Mouse (Mus musculus) monocyte, adult 5-6 weeks (primary cell): ENCODE measurements at regions not wholly inside any gene's neighbourhood (a gene's known extent, or its start where the extent isn't known, plus 50 kb on each side); places are given as distances from the start of the nearest gene placed in this dataset.
A peak's percentile ranks its signal among the peaks of the same experiment; 100 is the strongest.

Experiments
- ATAC-seq: fragments of 153-309, 156-312 bp; replicated peaks from 2 replicates; pipeline ENCODE4 v1.8.0; 2017; ENCODE audit warnings: mild to moderate bottlenecking; ENCODE audit not compliant: low TSS enrichment, insufficient number of reproducible peaks, severe bottlenecking, poor library complexity, low FRiP score

DNA sequence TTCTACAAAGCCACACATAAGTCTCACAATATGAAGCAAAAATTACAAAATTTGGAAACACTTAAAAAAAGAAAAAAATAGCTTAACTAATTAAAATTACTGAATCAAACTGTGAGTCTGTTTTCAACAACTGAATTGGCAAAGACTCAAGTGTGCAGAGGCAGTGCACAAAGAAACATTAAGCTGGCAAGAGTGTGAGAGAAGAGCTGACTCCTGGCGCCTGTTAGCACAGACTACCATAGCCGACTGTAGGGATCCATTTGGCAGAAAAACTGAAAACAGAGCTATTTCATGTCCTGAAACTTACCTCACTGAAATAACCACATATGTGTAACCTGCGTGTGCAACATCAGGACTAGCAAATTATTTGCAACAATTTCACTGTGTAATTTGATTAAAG lies 746.4 kb upstream of the Cypt12 start:
- no peak for ATAC-seq

DNA sequence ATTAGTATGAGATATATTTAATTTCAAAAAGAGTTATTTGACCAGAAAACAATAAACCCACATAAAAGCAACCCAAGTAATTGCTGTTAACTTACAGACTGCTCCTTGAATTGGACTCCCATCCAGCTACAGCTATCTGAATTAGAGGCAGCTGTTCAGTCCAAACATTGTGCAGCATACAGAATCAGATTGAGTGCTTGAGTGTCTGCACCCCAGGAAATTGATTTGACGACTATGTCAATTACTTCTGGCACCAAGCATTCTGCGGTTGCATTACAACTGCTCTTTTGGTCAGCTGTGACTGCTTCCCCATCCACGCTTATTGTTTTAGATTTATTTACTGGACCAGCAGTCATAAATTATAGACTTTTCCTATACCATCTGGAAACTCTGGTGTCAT lies 734.2 kb upstream of the Cypt12 start:
- ATAC-seq, result no peak

DNA sequence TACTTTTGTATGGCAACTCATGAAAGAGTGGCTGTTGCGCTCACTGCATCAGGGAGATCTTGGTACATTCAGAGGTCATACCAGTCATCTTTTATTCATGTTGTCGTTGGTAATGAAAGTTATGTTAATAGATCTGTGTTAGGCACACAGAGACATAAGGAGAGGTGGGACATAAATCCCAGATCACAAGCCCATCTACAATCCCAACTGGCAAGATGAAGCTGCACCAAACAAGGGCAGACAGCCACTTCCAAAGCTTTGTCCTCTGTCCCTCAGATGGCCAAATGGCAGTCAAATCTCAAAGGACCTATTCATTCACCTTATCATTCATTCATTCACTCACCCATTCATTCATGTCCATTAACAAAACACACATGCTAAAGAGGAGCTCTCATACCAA lies 731.4 kb upstream of the Cypt12 start:
- ATAC-seq, result no peak

DNA sequence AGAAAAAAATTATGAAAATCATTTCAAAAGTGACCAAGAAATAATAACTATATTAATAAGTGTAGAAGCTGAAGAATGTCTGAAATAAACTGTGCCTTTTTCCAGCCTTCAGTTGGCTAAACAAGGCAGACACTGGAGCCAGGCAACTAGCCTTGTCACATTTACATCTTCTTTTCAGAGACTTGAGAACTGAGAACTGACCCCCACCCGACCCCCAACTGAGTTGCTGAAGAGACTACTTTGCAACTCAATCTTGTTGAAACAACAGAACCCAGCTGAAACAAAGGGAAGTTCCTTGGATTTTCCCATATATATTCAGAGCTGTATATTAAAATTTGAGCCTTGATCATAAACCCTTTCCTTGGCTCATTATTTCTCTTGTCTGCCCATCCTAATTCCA lies 709.8 kb upstream of the Cypt12 start:
- ATAC-seq, result no peak

DNA sequence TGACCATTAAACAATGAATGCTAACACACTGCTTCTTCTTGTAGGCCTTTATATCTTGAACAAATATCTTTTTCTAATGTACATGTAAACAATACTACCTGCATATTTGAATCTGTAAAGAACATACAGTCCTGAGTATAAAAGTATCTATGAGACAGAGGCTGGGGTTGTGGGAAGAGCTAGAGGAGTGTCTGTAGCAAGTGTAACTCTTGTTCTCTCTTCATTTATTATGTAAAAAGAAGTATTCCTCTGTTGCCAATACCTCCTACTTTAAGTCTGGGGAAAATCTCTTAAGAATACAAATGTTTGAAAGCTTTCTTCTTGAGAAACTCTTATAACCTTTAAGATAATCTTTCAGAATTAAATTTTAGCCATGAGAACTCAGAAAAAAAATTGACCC lies 689.8 kb upstream of the Cypt12 start:
- ATAC-seq, result no peak

DNA sequence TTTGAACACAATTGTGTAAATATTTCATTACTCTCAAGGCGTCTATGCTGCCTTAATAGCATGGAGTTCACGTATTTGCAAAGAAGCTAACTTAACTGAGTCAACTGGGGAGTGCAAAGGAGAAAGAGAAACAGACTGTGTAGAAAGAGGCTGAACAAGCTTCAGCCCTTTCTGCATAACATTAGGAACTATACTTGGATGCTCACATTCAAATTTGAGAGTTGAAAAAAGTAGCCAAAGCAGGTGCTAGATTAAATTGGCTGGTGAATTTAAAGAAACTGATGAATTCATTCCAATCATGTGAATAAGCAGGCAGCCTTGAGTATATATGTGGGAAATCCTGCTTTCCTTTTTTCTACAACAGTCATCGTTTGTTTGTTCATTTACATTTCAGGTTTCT lies 689.1 kb upstream of the Cypt12 start:
- ATAC-seq, result no peak

DNA sequence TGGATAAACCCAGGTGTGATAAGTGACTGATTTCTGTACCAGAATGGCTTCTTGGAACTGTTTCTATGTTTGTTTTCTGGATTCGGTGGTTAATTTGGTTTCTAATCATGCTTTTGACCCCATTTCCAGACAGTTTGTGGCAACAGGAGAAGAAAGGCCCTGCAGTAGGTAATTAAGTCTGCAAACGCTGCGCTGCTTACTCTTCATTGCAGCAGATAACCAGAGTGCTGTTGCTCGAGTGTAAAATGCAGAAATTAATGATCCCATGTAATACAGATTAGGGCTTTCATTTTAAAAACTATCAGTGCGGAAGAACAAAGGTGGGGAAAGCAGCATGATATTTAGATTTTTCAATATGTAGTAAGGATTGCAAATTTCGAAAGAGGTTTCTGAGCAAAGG lies 667.0 kb upstream of the Cypt12 start:
- ATAC-seq, result no peak

DNA sequence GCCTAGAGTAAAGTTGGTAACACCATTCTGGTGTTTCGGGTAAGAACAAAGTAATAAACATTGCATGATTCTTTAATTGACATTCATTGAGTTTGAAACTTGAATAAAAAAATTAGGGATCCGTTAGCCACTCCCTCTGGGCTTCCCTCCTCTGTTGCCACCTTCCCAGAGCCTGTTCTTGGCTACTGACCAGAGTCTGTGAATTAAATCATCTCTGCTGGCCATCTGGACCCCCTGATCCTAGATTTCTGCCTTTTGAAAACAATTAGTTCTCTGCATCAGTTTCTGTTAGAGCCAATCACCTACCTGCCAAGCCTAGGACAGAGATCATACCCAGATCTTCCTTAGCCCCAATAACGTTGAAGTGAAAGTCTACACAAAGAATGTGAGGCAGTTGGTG lies 665.3 kb upstream of the Cypt12 start:
- no peak for ATAC-seq

DNA sequence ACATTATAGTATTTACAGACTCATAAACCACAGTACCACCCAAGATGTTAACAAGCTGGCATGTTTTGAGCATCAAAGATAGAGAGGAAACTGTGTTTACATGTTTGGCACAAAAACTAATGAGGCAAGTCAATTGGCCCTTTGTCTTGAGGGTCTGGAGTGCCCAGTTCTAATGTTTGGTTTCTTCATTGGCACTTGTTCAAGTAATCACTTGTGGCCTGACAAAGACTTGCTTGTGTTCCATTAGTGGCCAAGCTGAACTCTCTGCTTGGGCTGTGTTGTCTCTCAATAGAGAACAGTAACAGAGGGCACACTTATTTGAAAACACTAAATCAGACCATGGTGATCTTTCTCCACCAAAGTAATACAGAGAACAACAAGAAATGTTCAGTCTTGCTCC lies 630.7 kb upstream of the Cypt12 start:
- ATAC-seq, result no peak

DNA sequence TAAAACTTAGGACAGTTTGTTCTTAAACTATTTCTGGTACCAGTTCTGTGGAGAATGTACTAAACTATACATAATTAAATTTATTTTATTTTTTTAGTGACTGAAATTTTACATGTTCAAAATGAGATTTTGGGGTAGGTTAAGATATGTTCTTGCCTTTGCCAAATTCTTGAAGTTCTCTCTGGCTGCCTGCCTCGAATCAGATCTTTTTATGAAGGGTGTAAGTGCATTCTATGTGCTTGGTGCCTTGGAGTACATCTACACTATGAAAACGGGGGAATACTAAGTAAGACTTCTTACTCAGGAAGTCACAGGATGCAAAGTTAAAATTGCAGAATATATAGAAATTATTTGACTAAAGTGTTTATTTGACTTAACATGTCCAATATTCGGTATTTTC lies 629.8 kb upstream of the Cypt12 start:
- no peak for ATAC-seq

DNA sequence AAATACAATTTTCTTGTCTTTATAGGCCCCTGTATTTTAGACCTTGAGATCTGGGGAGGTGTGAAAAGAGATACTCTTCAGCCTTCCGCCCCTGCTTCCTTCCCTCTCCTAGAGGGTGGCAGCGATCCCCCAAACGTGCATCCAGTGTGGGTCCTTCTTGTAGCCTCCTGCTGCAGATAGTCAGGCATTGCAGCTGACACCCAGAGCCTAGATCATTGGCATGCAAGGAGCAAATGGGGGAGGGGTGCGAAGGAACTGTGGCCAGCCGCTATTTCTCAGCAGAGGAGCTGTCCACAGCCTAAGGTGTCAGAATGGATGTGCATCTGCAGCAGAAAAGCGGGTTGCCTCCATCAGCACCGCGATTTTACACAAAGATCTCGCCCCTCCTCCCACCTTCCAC lies 629.0 kb upstream of the Cypt12 start:
- ATAC-seq, result 0 out of 2 replicates have a peak, but pooled peaks have one; percentile 35

DNA sequence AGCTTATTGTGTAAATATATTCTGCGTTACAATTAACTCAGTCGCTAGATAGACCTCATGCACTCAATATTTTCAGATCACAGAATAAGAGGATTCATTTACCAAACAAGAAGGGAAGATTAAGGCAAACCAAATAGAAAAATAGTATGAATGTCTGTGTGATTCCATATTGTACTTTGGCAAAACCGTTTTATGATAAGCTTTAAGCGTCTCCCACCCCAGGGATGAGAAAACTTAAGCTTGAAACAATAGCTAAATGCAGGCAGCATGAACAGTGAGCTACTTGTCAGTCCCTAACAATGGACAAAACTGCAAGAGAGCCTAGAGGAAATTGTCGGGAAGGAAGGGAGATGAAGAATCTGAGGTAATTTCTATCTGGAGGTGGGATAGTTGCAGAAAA lies 628.3 kb upstream of the Cypt12 start:
- no peak for ATAC-seq

DNA sequence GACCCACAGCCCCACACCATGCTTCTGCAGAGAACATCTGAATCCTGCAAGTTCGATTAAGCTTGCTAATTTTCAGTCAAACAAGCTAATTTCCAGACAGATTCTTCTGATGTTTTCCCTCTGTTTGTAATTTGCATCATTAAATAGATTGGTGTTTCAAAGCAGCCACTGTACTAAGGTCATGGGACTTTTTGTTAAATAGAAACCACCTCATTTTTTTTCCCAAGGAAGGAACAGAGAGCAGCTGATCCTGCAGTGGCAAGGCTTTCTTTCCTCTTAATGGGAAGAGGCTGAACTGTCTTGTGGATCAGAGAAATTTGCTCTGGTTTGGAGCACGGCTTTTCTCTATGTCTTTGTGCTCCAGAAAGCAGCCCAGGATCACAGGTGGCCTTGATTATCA lies 625.9 kb upstream of the Cypt12 start:
- ATAC-seq, result no peak

DNA sequence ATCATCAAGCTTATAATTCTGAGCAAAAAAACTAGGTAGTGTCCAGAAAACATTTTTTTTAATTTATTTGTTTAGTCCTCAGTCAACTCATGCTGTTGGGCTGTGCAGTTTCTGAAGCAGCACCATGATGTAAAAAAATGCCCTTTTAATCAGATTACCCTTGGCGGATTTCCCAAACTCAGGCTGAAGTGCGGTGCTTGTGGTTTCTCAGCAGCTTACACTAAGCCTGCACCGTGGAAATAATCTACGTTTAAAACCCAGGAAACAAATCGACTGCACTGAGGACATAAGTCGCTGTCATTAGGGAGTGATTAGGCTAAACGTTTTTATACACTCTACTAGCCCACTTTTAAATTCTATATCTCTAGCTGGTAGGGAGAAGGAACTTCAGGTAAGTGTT lies 623.4 kb upstream of the Cypt12 start:
- no peak for ATAC-seq

DNA sequence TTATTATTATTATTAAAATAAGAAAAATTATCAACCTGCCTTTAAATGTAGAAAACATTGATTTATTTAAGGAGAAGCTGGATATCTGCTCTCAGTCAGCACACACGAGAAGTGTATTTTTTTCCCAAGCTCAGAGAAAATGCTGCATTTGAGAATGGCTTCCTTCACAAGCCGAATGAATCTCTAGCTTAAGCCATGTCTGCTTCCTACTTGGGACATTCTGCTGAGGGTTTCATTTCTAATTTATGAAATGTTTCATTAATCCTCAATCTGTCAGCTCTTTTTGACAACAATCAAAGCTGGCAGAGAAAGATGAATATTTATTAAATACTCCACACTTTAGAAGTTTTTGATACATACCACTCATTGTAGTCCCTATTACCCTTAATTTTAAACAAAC lies 622.4 kb upstream of the Cypt12 start:
- ATAC-seq, result no peak

DNA sequence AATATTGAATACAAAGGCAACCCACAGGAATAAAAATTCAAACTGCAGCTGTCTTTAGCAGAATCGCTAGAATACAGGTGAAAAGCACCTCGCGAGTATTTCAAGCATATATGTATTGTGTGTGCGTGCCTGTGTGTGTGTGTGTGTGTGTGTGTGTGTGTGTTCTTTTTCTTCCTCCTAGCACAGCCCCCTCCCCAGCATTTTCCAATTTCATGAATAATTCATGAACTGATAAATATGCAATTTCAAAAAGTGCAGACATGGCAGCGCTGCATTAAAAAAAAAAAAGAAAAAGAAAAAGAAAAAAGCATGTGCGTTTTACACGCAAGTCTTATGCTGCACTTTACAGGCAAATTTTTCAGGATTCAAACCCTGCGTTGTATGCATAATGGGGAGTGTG lies 621.9 kb upstream of the Cypt12 start:
- no peak for ATAC-seq

DNA sequence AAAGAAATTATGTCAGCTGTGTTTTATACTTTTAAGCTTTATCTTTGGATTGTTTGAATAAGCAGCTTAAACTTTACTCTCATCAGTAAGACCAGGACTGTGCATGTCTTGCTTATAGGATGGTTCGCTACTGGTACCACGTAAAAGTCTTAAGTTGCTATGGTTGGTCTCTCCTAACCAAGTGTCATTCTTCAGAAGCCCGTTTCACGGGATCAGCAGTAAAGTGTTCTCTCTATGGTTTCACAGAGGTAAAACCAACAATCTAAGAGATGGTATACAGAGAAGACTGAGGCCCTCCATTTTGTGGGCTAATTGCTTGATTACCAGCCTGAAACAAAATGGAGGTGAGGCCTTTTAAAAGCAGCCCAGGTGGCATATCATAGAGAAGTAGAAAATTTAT lies 621.4 kb upstream of the Cypt12 start:
- no peak for ATAC-seq

DNA sequence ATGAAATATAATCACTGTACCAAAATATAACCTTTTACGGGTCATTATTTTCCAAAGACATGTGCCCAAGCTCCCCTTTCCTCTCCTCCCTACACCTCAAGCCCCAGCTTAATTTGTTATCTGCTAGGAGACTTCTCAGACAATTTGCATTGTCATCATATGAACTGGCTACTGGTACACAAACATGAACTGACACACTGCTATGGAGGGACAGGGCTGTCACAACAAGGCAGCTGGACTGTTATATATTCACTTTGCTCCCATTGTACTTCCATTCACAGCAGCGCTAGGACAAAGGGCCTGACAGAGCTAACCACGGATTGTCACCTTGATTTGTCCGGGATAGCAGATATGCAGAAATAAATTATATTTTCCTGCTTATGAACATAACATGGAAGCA lies 620.5 kb upstream of the Cypt12 start:
- no peak for ATAC-seq

DNA sequence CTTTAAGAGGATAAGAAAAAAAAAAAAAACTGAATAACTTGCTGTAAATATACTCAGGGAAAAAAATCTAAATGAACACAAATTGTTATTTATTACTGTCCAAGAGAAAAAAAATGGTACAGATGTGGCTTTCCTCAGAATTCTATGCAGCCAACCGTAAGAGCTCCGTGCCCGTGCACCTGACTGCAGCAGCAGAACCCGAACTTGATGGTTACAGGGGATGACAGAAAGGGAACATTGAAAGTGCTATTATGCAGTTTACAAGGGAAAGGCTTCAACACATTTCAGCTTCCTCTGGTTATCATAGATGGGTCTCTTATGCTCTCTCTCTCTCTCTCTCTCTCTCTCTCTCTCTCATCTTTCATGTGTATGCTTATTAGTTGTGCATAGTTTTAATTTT lies 618.8 kb upstream of the Cypt12 start:
- no peak for ATAC-seq

DNA sequence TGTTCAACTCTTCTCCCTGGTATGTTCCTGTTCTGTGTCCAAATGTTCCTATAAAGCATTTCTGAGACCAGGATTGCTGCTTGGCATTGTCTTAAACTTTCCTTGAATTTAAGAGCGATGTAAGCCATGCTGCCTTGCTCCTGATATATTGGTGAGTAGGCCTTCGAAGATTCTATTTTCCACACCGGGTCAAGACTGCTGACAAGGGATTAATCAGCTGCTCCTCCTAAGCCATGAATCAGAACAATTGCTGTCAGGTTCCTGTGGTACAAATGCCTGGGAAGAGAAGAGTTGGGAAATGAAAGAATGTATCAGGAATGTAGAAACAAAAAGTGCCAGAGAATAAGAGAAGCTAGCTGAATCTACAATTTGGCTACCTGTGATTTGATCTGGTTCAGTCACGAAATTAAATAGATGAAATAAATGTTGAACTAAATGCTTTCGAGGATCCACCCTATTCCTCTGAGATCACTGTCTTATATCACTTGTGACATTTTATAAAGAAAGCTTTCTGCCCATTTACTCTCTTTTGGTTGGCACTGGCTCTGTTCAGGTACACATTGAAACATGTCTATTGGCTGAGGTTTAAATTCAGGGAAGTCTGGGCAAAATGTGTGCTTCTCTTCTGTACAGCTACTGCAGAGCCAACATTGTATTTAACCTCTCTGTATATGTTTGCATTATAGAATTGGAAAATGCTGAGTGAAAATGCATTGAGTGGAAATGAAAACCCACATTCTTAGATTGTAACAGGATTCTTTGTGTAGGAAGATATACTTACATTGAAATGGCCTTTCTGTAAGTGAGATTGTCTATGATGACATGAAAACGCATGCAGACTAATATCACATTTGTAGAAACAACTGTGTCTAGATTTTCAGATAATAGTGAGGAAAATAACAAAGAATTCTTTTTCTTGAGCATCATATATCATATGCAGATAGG lies 617.5 kb upstream of the Cypt12 start:
- ATAC-seq, result no peak

DNA sequence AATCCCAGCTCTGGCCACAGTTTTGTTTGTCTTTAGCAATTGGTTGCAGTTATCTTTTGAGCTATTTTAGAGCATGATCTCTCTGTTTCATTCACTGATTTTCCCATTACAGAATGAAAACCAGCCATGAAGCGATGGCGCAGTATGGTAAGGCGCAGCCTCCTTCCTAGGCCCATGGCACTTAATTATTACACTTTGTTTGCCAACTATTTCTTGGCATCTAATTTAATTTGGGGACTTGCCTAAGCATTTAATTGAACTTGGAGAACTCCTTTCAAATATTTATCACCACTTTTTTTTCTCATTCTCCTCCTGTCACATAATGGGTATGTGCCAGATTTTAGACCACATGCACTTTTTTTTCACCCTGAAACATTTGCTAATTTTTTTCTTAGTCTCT lies 588.0 kb upstream of the Cypt12 start:
- no peak for ATAC-seq
